Mouse (Mus musculus) frontal cortex, postnatal 10 days (tissue): Measurements from ENCODE around the gene Opn1sw.
"Not testable (repeated sequence)": the region's sequence is repeated elsewhere in the genome, so short reads cannot be mapped to it uniquely, and the experiment has no call there.

ENCODE experiments used
- DNase-seq, 2 experiments: peaks; one replicate each; pipeline ENCODE4 v3.0.0; 2022; ENCODE audit warnings: low spot score in 2 of 2, mixed read lengths in 1 of 2

Opn1sw gene

DNA sequence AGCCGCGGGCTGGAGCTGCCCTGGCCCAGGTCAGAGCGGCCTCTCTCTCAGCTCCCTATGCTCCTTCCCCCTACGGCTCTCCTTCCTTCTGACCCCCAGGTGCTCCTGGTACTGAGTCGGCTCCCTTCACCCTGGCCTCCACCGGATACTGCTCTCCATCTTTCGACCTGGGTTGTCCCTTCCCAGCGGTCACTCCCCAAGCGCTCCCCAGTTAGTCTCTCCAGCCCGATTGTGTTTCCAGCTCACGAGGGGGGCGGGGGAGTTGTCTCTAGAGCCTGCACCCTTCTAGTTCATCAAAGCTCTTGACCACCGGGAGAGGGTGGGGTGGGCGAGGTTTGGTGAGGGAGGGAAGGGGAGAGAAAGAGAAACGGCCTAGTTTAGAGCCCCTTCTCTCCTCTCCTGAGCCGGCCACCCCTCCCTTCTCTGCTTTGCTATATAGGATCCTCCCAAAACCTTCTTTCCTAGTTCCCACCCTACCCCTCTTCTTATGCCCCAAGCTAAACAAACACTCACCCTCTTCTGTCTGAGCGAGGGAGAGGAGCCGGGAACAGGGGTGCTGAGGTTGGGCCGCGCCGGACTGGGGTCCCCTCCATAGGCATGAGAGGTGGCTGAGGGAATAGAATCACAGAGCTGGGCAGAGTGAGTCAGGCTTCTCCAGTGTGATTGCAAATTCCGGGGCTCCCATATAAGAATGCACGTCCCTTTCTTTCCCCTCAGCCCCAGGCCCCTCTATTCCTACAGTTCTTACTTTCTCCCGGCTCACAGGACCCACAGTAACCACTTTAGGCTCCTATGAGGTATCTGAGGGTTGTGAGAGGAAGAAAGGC is 8.7 kb upstream of the Opn1sw start:
- peak; percentile 21 to 40 for DNase-seq

DNA sequence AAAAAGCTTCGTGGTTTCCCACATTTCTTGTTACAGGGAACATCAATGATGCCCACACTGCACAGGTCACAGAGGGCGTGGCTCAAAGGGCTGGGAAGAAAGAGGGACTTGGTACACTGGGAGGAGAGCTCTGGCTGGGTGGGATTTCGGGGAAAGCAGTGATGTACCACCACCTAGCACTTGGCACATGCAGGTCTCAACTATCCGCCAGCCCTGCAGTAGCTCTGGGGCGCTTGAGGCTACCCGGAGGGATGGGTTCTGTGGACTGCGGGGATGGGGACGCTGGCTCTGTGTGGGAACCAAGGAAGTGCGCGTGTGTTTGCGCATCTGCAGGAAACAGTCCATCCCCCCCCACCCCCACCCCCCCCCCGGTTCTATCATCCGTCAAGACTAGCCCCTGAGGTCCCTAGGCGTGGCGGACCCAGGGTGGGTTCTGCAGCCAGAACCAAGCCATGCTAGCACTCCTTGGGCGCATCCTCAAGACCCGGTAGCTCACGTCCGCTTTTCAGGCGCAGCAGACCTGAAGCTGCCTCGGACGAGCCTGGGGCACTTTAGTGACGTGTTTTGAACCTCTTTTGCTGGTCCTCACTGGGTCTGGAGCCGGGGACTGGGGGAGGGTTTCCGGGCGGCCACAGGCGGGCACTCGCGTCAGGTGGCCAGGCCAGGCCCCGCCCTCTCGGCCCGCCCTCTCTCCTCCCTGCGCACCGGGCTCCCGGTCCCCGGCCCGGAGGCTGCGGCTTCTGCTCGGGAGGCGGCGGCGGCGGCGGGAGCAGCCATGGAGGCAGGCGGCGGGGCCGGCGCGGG is 7.8 kb upstream of the Opn1sw start, which contains the start of gene Ccdc136:
Ccdc136 (plus strand) TSS at position 400 of the 804 bp plus-strand sequence.
- peak; percentile 61 to 74 for DNase-seq

DNA sequence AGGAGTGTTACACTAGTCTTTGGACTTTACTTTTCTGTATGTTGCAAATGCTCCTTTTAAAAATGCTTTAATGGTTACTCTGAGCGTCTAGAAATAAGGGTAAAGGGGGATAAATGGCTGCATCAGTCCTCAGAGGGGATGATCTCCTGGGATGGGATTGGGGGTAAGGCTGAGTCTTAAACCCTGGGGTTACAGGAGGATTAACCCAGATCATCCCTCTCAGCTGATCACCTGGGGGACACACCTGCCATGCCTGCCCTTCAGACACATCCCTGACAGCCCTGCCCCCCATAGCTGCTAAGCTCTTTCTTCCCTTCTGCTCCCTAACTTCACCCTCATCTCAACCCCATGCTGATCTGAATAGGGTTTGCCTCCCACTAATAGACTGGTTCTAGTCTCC is 6.0 kb upstream of the Opn1sw start:
- DNase-seq, result no peak

DNA sequence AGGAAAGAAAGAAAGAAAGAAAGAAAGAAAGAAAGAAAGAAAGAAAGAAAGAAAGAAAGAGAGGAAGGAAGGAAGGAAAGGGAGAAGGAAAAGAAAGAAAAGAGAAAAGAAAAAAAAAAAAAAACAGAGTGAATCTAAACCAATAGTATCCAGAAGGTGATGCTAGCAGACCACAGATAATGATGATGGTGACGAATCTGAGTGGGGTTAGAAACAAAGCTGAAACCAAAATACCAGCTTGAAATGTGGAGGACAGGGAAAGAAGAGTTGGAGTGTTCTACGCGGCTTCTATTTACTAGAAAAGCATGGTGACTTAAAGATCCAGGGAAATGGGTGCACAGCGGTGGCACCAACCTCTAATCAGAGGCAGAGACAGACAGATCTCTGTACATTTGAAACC is 3.5 kb upstream of the Opn1sw start:
- no peak for DNase-seq

DNA sequence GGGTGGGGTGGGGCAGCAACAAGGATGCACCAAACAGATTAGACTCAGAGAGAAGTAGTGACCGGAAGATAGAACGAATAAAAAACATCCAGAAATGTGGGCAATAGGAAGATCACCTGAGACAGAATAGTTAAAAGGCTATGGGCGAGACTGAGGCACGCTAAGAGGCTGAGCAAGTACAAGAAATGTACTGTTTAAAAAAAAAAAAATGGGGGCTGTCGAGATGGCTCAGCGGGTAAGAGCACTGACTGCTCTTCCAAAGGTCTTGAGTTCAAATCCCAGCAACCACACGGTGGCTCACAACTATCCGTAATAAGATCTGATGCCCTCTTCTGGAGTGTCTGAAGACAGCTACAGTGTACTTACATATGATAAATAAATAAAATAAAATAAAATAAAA is 3.0 kb upstream of the Opn1sw start:
- DNase-seq, result not testable (repeated sequence)

DNA sequence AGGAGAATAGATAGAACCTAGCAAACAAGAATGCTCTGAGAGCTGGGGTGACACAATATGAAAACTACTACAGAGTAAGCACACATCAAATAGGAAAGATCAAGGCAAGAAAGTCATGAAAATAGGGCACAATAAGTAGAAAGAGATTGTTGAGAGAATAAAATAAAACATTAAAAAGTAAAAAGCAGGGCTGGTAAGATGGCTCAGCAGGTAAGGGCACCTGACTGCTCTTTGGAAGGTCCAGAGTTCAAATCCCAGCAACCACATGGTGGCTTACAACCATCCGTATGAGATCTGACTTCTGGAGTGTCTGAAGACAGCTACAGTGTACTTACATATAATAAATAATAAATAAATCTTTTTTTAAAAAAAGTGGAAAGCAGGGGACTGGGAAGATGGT is 2.2 kb upstream of the Opn1sw start:
- not testable (repeated sequence) for DNase-seq

DNA sequence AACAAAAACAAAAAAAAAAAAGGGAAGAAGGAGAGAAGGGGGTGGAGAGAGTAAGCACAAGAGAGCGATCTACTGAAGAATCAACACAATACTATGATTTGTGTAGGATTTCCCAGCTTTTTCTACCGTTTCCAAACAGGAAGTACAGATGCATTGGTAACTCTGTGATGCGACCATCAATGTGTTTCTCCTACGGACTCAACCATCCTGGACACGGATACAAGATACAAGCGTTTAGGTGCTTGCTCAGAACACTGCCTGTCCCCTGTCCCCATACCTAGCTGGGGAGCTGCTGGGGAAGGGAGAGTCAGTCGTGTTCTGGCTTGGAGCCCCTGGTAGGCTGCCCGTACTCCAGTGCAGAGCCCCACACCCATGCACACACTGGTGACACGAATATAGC is 1.2 kb upstream of the Opn1sw start:
- no peak for DNase-seq

DNA sequence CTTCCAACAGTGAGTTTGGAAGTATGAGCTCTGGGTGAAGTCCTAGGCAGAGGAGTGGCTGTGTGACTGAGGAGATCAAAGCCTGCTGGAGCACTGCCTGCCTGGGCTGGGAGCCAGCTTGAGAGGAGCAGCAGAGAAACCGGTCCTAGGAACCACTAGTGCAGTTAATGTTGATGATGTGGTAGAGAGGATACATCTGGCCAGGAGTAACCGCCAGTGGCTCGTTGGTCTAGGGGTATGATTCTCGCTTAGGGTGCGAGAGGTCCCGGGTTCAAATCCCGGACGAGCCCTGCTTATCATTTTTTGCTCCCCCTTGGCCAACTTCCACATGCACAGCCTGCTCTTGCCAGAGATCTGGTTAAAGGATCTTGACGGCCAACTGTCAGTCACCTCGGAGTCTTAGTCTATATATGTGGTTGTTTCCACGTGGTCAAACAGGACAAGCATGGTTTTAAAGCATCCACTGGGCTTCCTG is 375 bp upstream of the Opn1sw start:
- DNase-seq, result peak; percentile 79 to 80

DNA sequence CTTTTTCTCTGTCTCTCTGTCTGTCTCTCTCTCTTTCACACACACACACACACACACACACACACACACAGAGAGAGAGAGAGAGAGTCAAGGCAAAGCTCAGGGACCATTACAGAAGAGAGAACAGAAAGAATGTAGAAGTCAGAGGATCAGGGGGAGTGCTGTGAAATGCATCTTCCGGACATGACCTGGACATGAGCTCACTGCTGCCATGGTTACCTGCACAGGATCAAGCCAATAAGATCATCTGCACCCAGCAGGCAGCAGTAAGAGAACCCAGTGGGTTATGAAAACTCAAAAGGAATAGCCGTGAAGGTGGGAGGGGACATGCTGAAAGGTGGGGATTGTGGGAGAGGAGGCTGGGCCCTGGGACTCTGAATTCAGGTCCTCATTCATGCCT is 5.8 kb downstream of the Opn1sw start:
- DNase-seq, result no peak

DNA sequence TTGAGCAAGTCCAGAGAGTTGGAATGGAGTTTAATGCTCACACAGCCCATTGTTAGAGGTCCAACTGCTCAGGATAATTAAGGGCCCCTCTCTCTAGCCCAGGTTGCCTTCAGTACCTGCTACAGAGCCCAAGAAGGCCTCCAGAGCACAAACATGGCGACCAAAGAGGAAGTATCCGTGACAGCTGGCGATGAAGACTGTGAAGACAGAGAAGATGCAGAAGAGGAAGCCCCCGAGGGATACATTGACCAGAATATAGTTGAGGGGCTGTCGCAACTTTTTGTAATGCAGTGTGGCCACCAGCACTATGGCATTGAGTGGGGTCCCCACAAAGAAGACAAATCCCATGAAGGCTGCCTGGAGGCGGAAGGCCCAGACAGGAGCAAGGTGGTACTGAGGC is 8.3 kb downstream of the Opn1sw start:
- DNase-seq, result no peak

DNA sequence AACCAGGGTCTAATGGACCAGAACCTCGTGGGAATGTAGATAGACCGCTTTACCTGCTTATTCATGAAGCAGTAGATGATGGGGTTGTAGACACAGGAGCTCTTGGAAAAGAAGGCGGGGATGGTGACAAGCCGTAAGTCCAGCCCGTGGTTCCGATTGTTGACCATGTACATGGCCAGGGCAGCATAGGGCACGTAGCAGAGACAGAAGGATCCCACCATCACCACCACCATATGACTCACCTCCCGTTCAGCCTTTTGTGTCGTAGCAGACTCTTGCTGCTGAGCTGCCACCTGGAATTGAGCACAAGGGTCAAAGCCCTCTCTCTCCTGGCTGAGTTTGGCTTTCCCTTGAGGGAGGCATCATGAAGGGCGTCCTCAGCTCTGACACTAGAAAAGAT is 9.6 kb downstream of the Opn1sw start:
- no peak for DNase-seq

DNA sequence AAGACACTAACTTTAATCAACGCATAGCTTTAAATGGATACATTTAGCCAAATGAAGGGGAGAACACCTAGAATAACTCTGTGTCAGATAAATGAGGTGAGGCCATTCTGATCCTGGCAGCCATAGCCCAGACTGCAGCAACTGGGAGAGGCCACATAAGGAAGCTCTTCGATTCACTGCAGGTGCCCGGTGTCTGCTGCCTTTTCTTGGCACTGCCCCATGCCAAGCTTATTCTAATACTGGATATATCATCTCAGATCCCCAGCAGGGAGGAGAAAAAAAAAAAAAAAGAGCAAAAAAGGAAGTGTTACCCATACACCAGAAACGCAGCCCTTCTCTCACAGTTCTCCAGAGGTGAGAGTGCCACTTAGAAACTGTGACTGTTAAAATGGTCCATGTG is 10.9 kb downstream of the Opn1sw start:
- DNase-seq, result no peak

DNA sequence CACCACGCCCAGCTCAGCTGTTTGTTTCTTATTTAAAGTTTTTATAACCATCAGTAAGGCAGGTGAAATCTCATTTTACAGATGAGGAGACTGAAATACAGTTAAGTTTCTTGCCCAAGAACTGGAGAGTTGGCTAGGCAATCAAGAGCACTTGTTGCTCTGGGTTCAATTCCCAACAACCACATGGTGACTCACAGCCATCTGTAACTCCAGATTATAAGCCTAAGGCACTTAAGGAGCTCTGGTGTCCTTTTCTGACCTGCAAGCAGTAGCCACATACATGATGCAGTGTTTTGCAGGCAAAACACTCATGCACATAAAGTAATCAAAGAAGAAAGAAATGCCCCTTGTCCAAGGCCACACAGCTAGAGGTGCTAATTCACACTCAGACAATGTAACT is 23.0 kb downstream of the Opn1sw start:
- DNase-seq, result no peak

DNA sequence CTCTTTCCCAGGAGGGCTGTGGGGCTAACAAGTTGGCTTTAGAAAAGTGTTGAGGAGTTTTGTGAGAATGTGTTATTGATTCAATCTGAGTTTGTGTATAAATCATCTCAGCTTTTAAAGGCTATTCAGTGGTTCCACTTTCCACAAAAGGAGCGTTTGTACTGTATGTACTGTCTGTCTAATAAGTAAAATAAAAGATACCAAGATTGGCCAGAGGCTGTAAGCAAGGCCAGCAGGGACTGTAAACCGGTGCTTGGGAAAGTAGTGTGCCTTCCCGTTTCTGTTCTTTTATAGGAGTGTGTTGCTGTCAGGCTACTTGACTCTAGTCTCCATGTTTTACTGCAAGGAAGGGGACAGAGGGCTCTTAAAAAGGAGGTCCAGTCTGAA is 25.1 kb downstream of the Opn1sw start:
- DNase-seq, result no peak

DNA sequence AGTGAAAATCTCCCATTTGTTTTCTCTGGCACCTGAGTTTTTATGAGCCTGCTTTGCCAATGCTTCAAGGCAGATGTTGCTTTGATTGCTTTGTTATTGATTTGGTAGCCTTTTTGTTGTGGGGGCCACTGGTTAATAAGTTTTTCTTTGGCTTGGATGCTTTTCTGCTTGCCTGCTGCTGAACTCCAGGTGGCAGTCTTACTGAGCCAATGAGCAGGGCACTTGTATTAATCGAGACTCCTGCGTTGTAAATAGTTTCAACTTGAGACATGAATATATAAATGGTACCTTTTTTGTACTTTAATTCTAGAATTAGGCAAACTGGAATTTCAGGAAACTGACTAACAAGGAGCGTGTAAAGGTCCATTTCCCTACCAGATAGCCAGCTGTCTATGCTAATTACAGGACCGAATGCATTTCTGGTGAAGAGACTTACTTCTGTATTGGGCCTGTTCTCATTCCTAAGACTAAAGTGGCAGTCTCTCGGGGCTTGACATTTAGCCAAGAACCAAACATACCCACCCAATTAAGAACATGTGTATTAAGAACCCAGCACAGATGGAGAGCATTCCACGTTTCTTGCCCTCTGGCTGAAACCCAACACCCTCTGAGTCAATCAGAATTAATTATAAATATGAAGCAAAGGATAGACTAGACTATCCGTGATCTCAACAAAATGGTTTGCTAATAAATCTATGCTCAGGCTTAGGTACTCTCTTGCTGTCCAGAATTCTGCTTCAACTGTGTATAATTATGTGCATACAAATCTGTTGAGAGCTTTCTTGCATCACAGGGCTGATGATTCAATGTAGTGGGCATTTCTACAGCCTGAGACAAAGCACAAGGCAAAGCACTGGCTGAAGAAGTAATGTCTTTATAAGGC is 25.8 kb downstream of the Opn1sw start:
- DNase-seq, result no peak

DNA sequence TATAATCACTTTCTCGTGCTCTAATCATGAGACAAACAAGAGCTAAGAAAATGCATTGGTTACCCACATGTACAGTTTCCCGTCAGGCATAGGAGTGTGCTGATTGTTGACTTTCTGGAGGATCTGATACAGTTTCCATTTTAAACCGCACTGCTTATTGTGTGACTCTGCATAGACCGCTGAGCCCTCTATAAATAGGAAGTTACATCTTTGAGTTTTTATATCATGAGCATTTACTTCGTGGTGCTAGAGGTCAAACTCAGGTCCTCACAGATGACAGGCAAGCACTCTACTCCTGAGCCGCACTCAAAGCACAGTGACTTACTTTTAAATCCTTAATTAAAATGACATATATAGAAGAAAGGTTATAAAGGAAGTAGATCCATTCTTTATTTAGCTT is 28.1 kb downstream of the Opn1sw start:
- DNase-seq, result no peak

DNA sequence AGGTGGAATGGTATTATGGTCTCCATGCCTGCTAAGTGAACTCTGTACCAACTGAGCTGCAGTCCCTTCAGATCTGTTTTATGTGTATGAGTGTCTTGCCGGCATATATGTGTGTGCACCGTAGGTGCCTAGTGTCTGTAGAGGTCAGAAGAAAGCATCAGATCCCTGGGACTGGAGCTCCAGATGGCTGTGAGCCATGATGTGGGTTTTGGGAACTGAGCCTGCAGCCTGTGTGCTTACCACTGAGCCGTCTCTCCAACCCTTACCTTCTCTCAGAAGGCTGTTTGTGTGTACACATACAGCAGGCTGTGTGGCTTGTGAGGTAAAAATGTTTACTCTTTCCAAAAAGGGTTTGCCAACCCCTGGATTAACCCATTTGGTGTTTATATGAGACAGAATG is 28.9 kb downstream of the Opn1sw start:
- DNase-seq, result no peak

DNA sequence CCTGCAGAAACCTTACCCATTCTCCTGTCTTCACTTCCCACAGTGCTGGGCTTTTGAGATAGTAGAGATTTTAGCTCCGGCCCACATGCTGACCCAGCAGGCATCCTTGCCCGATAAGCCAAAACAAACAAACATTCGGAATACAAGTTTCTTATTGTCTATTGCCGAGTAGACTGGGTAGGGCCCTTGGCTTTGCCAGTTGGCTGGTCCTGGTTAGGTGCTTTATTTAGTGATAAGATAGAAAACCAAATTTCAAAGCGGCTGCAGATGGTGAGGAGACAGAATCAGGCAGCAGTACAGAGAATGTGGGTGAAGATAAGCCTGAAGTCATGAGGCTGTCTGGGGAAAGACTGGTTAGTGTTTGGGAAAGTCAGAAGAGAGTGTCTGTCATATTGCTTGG is 35.5 kb downstream of the Opn1sw start:
- no peak for DNase-seq

DNA sequence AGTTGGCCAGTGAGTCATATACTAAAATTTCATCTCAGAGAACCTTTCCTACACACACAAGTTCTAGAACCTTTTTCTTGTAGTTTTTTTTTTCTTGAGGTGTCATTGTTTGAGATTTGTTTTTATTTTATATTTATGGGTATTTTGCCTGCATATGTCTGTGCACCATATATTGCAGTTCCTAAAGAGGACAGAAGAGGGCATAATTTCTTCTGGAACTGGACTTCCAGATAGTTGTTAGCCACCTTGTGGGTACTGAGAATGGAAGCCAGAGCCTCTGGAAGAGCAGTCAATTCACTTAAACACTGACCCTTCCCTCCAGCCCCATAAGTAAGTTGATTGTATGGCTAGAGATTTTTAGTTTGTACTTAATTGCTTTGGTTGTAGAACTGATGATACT is 36.7 kb downstream of the Opn1sw start:
- DNase-seq, result no peak

DNA sequence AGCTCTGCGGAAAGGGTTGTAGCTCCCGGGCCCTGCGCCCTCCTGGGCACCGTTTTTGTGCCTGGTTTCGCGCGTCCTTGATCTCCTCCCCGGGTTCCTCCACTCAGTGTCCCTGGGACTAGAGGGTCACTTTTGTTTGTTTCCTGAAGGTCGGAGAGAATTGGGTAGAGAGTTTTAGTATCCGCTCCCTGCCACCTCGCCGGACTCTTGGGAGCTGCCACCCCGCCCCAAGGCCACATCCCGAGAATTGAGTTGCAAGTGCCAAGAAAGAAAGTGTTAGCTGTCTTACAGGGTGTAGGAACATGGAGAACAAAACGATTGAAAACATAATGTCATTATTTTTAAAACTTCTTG is 39.9 kb downstream of the Opn1sw start:
- no peak for DNase-seq

DNA sequence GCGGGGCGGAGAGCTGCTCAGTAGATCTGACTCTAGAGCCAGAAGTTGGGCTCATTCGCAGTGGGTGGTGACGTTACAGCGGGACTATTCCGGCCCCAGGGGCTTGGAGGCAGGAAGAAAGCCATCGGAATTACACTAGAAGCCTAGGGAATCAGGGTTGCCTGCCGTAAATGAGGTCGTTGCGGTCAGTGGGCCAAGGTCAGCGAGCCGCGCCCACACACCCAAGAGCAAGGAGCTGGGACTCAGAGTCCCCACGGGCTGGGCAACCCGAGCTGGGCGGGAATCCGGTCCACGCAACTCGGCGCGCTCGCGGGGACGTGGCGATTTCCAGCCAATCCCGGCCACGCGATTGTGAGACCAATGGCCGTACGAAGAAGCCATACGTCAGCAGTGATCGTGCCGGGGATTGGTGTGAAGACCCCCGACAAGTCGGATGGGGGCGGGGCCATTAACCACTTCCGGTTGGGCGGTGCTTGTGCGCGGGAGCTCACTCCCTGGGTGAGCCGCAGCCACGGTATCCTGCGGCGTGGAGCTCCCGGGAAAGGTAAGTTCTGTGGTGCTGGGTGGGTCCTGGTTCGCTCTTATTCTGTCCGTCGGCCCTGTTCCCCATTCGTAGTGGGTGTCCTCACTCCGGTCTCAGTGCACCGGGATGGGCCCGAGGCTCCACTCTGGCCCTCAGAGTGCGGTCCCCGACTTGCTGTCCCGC is 40.5 kb downstream of the Opn1sw start, which contains the start of gene Calu:
Calu (plus strand) TSS at position 405 of the 706 bp plus-strand sequence.
- peak; percentile 98 to 99 for DNase-seq
